Mouse (Mus musculus) right cerebral cortex, postnatal 10 days (tissue): ENCODE data around the gene Cyp3a13.
A peak's percentile ranks its signal among the peaks of the same experiment; 100 is the strongest.
"Not testable (repeated sequence)": the region's sequence is repeated elsewhere in the genome, so short reads cannot be mapped to it uniquely, and the experiment has no call there.

Experiments used
- DNase-seq, 2 experiments: peaks; one replicate each; pipeline ENCODE4 v3.0.0; 2021; ENCODE audit warnings: low spot score in 2 of 2

Cyp3a13 gene

DNA sequence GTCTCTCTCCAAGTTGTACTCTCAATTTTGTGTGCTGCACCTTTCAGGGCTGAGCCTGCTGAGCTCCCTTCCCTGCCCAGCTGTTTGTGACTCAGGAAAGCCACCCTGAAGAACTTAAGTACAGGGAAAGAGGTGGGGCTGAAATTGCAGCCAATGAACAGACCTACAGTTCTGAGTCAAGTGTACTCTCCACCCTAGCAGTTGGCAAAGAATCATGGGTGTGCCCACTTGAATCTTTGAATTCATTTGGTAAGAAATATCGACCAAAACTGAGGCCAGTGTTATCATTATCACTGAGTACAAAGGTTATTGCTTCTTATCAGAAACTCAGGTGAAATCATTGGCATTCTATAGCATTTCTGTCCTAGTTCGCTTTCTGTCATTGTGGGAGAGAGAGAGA lies at the start of gene Cyp3a13:
TSS of gene Cyp3a13 (minus strand) at position 88 of the 400 bp plus-strand sequence.
- DNase-seq: no peak

DNA sequence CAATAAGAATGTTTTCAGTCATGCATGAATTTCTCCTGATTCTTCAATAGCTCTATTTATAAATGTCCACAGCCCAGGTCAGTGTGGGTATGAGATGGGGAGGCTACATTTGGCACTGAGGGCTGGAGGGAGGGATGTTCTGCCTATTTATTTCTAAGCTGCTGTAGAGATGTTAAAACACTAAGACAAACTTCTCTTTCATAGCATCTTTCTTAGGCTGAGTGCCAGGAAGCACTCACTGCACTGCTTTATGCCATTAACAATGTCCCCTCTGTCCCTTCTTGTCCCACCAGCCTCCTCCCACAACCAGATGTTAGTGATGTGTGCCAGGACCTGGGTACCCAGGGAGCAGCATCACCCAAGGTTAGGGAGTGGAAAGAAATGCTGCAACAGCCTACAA lies 45.1 kb upstream of the Cyp3a13 start:
- DNase-seq: peak; percentile 46 to 57

DNA sequence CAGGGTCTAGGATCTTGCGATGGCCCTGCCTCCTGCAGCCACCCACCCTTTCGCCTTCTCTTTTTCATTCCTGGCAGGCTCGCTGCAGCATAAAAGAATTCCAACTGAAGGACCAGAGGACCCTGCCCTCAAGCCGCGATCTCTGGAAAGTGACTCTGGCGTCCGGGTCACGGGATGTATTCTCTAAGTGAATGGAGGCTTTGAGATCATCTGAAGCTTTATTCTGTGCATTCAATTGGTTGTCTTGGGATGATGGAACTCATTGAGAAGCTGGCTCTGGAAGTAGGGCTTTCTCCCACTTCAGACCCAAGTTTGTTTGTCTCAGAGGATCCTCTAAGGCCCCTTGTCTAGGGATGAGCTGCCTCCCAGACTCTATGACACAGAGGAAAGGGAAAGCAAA lies 41.5 kb upstream of the Cyp3a13 start, which contains the start of gene Gjc3:
TSS of gene Gjc3 (minus strand) at position 154 of the 400 bp plus-strand sequence.
- no peak for DNase-seq

DNA sequence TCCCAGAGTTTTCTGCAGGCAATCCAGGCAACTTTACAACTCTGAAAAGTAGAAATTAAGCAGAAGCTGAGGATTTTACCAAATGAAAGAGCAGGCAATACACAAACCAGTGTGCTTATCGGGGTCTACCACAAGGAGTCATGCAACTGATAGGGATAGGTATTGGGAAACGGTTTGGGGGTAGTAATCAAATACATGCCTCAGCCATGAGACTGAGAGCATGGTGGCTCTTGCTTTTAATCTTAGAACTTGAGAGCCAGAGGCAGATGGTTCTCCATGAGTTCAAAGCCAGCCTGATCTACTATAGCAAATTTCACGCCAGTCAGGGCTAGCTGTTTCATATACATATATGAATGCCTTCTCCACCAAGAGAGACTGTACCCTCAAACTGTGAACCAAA lies 35.0 kb upstream of the Cyp3a13 start:
- no peak for DNase-seq

DNA sequence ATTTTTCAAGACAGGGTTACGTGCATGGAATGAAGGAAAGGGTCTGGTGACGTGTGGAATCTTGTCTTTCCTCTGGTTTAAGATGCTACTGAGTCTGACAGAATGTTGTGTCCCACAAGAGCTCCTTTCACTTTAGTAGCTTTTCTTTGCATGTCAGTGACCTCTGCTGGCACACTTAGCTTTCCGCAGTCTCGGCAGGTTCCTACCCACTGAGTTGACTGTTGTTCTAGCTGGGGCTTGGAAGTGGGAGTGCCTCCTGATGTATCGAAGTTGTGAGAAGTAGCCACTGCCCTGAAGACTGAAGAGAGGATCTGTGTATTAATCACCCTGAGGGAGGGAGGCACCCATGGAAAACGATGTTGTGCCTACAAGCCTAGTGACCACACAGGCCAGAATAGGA lies 29.8 kb upstream of the Cyp3a13 start:
- peak; percentile 33 to 55 for DNase-seq

DNA sequence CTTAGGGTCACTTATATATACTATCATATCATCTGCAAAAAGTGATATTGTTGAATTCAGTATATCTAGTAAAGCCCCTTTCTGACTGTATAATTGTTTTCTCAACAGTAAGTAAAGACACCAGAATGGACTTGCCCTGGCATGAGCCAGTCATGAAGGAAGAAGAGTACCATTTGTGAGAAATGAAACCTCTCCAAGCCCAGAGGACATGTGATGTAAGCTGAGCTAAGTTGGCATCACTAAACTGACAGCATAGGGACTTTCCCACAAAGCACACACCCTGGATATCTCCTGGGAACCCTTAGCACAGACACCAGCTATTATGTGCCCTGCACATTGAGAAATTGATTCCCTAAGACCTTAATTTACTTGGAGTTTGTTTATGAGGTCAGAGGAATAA lies 25.9 kb upstream of the Cyp3a13 start:
- no peak for DNase-seq

DNA sequence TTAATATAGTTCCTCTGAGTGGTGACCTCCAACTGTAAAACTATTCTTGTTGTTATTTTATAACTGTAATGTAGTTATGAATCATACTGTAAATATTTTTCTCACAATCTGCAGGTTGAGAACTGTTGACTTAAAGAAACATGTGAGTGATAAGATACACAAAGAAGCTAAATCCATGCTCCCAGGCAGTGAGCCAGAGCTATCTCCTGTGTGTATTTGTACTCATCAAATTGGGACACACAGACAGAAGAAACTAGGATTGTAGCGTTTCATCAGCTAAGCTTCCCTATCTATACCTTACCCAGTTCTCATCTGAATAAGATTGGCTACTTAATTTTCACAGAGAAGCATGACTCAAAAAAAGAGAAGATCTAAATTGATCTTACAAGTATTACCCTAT lies 21.7 kb upstream of the Cyp3a13 start:
- no peak for DNase-seq

DNA sequence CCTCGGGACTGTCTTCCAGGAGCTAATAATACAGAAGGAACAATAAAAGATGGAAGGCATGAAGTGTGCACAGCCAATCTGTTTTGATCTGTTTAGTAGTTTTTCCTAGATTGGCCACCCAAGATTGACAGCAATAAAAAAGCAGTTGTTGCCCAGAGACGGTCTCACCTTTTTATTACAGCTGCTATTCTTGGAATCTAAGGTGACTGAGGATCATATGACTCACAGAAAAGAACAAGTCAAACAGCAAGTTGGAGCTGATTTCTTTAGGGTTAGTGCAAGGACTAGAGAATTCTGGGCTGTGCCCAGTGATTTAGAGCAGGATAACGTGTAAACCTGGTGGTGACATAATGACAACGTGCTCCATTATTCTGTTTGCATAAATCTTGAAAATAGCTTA lies 19.5 kb upstream of the Cyp3a13 start:
- DNase-seq: no peak

DNA sequence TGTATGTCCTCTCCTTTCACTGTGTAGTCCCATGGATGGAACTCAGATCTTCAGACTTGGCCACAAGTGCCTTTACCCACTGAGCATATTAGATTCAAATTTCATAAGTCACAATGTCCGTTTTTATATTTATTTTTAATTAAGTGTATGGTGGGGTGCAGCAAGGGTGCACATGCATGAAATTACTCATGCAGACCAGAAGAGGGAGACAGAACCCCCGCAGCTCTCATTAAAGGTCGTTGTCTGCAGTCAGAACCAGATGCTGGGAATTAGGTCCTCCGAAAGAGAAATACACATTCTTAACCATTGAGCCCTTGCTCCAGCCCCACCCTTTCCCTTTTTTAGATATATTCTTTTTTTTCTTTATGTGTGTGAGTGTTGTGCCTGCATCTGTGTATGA lies 15.8 kb upstream of the Cyp3a13 start:
- no peak for DNase-seq

DNA sequence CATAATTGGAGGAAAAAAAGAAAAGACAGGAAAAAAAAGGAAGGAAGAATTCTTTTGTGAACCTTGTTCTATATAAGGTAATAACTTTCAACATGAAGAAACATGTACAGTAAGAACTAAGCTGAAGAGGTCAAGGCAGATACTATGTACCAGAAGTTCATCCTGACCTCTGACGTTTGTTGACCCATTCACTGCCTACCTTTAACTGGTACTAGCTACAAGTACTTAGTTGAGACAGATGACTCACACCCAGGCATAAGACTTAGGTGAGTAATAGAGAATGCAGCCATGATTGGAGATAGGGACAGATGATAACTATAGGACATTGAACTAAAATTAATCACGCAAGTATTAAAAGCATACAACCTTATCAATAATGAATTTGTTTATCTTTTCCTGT lies 15.1 kb upstream of the Cyp3a13 start:
- DNase-seq: no peak

DNA sequence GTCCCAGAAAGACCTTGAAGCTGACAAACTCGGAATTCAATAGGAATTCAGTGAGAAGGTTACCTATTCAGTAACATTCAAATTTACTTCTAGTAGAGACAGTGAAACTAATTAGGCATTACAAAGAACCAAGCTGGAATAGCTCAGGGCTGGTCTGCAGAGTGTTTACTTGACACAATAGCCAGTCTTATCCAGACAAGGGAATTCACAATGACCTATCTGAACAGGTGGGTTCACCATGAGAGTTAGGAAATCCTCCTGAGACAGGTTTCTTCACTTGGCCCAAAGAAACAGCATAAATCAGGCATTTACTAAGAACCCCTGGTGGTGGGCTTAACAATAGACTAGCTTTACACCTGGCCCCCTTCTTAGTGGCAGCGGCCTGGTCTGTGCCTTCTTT lies 12.5 kb upstream of the Cyp3a13 start:
- not testable (repeated sequence) for DNase-seq

DNA sequence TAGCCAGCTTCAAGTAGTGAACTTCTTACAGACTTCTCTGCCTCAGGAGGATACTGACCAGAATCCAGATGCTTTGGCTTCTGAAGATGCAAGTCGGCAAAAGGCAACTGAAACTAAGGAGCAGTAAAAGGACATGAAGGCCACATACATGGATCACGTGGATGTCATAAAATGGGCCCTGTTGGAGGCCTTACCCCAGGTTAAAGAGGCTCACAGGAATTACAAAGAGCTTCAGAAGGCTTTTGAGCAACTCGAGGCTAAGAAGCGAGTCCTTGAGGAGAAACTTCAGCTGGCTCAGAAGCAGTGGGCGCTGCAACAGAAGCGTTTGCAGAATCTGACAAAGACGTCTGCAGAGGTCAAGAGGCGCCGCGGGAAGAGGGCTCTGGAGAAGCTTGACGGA lies 7.0 kb upstream of the Cyp3a13 start:
- DNase-seq: no peak

DNA sequence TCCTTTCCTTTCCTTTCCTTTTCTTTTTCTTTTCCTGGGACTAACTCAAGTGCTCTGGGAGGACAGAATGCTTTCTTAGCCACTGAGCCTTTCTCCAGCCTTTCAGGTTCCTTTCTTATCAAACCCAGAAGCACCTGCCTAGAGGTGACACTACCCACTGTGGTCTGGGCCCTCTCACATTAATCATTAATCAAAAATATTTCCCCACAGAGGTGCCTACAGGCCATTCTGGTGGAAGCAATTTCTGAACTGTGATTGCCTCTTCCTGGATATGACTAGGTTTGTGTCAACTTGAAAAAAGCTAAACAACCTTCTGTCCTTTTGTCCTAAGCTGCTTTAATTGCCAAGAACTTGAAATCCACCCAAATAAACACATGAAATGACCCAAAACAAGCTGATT lies 752 bp upstream of the Cyp3a13 start:
- no peak for DNase-seq

DNA sequence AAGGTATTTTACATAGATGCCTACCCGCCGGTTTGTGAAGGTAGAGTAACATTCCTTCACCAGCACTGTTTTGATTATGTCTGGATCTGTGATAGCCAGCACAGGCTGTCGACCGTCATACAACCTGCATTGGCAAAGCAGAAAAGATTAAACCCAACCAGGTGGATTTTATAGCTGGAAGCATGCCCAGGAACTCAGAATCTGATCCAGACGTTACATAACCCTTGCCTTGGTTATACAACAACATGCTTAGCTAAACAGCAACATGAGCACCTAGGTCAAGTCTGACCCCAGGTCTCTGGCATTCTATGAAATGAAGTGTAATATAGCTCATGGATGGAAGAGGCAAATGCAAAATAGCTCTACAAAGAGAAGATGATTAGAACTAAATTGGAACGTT lies 5.9 kb downstream of the Cyp3a13 start:
- no peak for DNase-seq

DNA sequence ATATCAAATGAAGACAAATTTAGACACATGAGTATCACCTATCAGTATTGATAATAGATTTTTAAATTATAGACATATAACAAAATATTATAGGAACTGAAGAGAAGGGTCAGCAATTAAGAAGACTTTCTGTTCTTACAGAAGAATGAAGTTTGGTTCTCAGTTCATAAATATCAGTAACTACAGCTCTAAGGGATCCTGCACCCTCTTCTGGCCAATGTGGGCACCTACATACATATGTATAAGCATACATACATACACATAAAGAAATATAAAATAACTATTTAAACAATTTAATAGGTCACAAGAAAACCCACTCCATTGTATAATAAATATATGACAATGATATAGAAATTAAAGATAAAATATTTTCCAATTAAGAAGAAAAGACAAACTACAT lies 6.9 kb downstream of the Cyp3a13 start:
- no peak for DNase-seq

DNA sequence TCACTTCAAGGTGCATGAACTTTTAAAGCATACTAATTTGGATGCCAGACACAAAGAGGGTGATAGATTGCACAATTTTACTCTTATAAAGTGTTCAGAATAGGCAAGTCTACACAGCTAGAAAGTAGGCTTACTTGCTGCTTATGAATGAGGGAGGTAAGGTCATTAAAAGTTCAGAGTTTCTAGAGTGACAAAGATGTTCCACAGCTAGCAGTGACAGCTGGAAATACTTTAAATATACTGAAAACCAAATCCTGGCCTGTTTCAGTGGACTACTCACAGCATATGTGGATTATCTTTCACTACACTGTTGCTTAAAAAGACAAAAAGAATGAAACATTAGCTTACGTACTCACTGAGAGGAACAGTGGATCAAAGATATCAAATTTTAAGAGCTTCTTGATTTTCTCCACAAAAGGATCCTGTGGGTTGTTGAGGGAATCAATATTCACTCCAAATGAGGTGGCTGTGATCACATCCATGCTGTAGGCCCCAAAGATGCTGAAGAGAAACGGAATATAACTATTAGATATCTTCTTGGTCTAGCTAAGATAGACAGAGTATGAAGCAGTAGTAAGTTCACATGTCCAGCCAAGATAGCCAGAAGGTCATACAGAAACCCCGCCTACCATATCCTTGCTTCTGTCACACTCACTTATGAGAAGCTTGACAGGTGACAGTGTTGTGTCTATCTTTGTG lies 11.7 kb downstream of the Cyp3a13 start:
- no peak for DNase-seq

DNA sequence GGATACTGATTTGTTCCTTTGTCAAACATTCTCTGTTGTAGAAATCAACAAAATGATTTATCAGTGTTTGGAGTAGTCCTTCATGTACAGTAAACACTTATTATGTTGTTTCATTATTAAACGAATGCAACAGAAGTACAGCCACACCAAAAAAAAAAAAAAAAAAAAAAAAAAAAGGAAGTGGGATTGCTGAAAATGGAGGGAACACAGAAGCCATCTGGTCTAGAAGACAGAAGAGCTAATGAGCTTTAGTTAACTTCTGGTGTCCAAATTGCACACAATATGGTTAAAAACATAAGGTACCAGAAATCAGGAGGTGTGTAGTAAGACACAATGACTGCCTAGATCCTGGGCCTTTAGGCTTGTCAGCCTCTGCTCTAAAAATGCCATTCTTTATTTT lies 23.6 kb downstream of the Cyp3a13 start:
- DNase-seq: no peak

DNA sequence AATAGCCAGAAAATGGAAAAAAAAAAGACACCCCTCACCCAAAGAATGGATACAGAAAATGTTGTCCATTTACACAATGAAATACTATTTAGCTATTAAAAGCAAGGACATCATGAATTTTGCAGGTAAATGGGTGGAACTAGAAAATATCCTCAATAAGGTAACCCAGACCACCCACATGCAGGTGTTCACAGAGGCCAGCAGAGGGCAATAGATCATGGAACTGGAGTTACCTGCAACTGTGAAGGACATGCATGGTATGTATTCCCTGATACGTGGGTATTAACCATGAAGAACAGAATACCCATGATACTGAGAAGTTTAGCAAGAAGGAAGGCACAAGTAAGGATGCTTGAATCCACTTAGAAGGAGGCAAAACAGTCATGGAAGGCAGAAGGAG lies 28.5 kb downstream of the Cyp3a13 start:
- DNase-seq: no peak

DNA sequence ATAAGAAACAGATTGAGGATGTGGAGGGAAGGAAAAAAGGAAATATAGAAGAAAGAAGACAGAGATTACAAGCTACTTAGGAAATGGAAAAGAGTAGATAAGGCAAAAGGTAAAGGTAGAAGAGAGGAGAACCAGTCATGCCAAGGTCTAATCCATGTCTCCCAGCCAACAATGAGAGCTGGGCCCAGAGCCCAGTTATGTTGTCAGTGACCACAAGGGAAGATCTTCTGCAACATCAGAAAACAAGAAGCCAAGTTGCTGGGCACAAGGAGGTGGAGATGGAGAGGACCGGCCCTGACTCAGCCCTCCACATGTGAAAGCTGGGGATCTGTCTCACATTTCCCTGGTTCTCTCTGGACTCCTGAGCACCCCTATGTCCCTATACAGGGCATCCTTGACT lies 33.8 kb downstream of the Cyp3a13 start:
- DNase-seq: no peak

DNA sequence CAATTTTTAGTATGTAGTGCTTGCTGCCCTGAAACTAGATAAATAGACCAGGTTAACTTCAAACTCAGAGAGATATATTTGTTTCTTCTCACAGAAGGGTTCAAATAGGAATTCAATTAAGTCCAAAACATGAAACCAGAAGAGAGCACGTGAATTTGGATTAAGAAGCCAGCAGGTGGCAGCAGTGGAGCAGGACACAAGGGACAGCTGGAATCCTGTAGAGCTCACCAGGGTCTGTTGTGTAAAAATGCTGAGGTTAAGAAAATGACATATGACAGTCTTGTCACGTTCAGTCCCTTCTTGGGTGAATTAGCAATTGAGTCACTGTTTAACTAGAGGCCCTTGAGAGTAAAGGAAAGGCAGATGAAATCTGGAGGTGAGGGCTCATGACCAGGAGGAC lies 35.5 kb downstream of the Cyp3a13 start:
- peak; percentile 63 to 81 for DNase-seq

DNA sequence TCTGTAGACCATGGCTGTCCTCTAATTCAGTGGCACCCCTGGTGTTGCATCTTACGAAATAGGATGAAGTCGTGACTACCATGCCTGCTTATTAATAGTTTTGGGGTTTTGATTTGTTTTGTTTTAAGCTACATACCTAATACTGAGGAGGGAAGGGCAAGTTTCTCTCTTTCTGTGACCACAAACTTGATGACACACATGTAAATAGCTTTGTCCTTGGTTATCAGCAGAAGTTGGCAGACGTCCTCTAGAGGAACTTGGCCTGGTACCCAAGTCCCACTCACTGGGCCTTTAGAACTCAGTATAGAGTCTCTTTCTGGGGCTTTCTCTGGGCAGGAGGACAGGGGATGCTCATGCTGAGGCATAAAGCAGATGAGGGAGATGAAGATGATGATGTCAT lies 38.1 kb downstream of the Cyp3a13 start:
- no peak for DNase-seq

DNA sequence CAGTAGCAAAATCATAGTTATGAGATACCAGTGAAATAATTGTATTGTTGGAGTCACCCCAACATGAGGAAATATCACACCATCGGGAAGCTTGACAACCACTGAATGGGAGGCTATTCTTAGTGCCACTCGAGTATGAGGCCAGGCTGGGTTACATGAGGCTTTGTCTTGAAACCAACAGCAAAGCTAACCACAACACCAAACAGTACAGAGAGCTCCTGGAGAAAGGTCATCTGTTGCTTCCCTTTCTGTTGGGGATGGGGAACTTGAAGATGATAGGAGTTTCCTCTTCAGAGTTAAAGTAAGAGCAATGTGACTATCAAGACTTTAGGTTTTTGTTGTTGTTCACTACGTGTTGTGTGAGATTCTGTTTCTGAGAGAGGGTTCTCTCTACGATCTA lies 38.5 kb downstream of the Cyp3a13 start:
- DNase-seq: no peak

DNA sequence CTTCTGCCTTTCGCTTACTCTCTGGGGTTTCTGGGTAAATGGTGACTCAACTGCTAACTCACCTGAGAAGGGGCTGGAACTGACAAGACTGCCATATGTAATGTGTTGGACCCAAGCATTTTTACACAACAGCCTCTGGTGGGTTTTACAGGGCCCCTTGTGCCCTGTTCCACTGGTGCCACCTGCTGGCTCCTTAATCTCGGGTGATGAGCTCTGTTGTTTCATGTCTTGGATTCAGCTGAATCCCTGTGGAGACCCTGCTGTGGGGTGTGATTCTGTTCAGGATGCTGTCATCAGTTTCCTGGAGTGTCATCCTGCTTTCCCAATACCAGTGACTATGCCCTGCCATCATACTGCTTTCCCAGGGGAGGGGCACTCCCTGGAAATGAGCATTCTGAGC lies 43.6 kb downstream of the Cyp3a13 start:
- DNase-seq: peak in 1 of 2 experiments; percentile 40

DNA sequence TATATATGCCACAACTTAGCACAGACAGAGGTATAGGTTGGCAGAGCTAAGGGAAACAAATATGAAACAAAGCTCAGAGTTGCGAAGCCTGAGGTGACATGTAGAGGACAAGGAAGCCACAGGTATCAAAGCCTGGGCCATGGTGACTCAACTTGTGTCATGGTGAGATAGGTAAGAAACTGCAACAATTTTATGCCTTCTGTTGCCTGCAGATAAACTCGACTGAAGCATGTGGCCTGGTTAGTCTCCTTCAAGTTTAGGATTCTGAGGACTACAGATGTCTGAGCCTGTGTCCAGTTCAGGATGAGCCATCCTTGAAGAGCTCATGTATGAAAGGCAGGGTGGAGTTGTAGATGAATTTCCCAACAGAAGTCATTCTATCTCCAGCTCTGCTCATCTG lies 46.4 kb downstream of the Cyp3a13 start:
- DNase-seq: no peak
